Mouse (Mus musculus) embryonic facial prominence, embryonic 14.5 days (tissue): ENCODE results near the gene Obscn. TPM values are rescaled to one million over a fixed set of nuclear protein-coding genes. Genes with fewer than 3 reads are reported as not detected.

Source experiments
- ATAC-seq: fragments of 200-750 bp; cut with Nextera tagmentation; 2 replicates; pipeline ENCODE4 v1.8.0; 2017; ENCODE audit warnings: low read depth, moderate number of reproducible peaks, moderate TSS enrichment
- DNase-seq: peaks from one replicate; pipeline ENCODE4 v3.0.0-alpha.2; 2015; ENCODE audit warnings: low spot score
- H3K27ac ChIP-seq: fragments of 300-500 bp; sonication (generic); replicated peaks from 2 replicates; pipeline ENCODE4 v1.5.1; 2014; ENCODE audit warnings: low read depth, mild to moderate bottlenecking, low read length, moderate library complexity
- H3K27me3 ChIP-seq: fragments of 300-500 bp; sonication (generic); replicated peaks from 2 replicates; pipeline ENCODE4 v1.6.1; 2014; ENCODE audit warnings: low read length; ENCODE audit not compliant: control insufficient read depth, insufficient read depth
- H3K36me3 ChIP-seq: fragments of 300-500 bp; sonication (generic); 2 replicates; pipeline ENCODE4 v1.6.1; 2014; ENCODE audit warnings: low read length, mixed read lengths; ENCODE audit not compliant: control insufficient read depth, insufficient read depth
- H3K4me1 ChIP-seq: fragments of 300-500 bp; sonication (generic); 2 replicates; pipeline ENCODE4 v1.6.1; 2014; ENCODE audit warnings: antibody characterized with exemption, low read length; ENCODE audit not compliant: control insufficient read depth, insufficient read depth
- H3K4me2 ChIP-seq: fragments of 300-500 bp; sonication (generic); 2 replicates; pipeline ENCODE4 v1.6.1; 2014; ENCODE audit warnings: low read depth, mild to moderate bottlenecking, low read length, moderate library complexity, mixed read lengths
- H3K4me3 ChIP-seq: fragments of 300-500 bp; sonication (generic); 2 replicates; pipeline ENCODE4 v1.5.1; 2014; ENCODE audit warnings: low read depth, mild to moderate bottlenecking, low read length
- H3K9ac ChIP-seq: fragments of 300-500 bp; sonication (generic); 2 replicates; pipeline ENCODE4 v1.6.1; 2014; ENCODE audit warnings: low read depth, mild to moderate bottlenecking, low read length, moderate library complexity, mixed read lengths
- H3K9me3 ChIP-seq: fragments of 300-500 bp; sonication (generic); 2 replicates; pipeline ENCODE4 v1.6.1; 2016; ENCODE audit warnings: low read length; ENCODE audit not compliant: control insufficient read depth
- WGBS: fragments of 180-500 bp; shearing (Covaris S2); extraction: QIAGEN DNeasy Blood & Tissue Kit; methylation state at CpG from one replicate; pipeline ENCODE4 v1.1.7; 2014; 5-methylcytosine and 5-hydroxymethylcytosine counted together
- polyA plus RNA-seq: library from polyadenylated mRNA; unstranded; fragments of >200 nt; fragmentation: Nextera tagmentation; extraction: Ambion mirVana; gene quantifications from 2 replicates; pipeline ENCODE4 v1.2.1, GENCODE M21; 2014

The Obscn gene
- 7.9 and 9.2 TPM in 2 replicates for polyA plus RNA-seq

DNA sequence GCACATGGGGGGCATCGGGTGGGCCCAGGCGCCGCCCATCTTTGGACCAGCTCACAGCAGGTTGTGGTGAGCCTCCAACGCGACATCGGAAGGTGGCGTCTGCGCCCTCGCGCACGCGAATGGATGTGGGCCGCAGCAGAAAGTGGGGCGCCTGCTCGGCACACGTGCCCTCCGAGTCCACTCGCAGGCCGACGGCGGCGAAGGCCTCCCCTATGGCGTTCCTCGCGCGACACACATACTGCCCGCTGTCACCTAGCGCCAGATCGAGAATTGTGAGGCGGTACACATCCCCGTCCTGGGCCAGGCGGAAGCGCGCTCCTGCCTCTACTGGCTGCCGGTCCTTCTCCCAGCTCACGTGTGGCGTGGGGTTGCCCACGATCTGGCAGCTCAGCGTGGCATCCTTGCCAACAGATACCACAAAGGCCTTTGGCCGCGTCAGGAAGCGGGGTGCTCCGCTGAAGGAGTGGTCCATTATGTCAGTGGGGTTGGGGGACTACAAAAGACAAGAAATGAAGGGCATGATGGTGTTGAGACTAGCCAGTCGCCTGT, at the start of gene Obscn:
Gene Obscn (minus strand): TSS at position 499 of the 549 bp plus-strand sequence.
- Histone ChIP-seq H3K4me2 (peak within 1 kb of the TSS; percentile 46), H3K27me3 (peaks cover 57% of the 10 kb centered on the region), H3K9ac (no peak within 1 kb of the TSS), H3K27ac (no peak within 1 kb of the TSS), H3K9me3 (no peaks in the 10 kb centered on the region), H3K36me3 (no peaks in the 10 kb centered on the region), H3K4me1 (no peaks in the 10 kb centered on the region), H3K4me3 (peak within 1 kb of the TSS; percentile 25)
- 26% methylated on average over 14 of the region's 44 CpGs for WGBS
- no peak for ATAC-seq
- no peak for DNase-seq

DNA sequence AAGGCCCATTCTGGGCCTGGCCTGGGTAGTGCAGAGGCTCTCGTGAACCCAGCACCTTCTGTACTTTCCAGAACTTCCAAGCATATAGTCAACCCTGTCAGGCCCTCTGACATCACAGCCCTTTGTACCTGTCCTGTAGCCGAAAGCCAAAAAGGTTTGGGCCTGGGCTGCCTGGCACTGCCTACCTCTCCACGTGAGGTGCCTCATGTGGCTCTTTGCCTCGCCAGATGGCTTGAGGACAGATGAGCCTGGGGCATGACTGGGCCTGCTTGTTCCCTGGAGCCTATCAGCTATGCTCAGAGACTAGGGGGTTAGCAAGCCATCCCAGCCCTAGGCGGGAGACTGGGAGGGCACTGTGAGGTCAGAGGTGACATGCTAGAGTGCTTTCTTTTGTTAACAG, 49.3 kb upstream of the Obscn start:
- no peak for ATAC-seq
- Histone ChIP-seq H3K4me2 (no peak overlapping the region), H3K4me1 (no peaks in the 10 kb centered on the region), H3K9me3 (no peaks in the 10 kb centered on the region), H3K4me3 (no peak overlapping the region), H3K27me3 (no peaks in the 10 kb centered on the region), H3K36me3 (peaks cover 36% of the 10 kb centered on the region), H3K27ac (no peak overlapping the region), H3K9ac (no peak overlapping the region)
- no peak for DNase-seq
- WGBS: 62% methylated on average over 5 of the region's 5 CpGs

DNA sequence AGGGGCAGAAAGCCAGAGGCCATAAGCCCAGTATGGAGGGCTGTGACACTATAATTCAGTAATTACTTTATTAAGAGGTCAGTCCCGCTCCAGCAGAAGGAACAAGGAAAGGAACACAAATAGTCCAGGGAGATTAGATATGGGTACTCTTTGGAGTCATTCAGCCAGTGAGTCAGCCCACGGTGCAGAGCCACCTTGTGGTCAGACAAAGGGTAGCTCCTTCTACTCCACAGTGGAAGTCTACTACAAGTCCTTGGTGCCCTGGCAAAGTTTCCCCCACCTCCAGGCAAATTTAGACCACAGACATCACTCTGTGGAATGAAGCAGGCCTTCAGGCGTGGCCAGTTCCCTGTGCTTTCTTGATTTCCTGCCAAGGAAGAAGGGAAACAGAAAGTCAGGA, 47.6 kb upstream of the Obscn start:
- no peak overlapping the region for H3K4me3 ChIP-seq
- peaks cover 36% of the 10 kb centered on the region for H3K36me3 ChIP-seq
- no peak overlapping the region for H3K9ac ChIP-seq
- no peaks in the 10 kb centered on the region for H3K9me3 ChIP-seq
- no peak overlapping the region for H3K4me2 ChIP-seq
- peaks cover 11% of the 10 kb centered on the region for H3K27me3 ChIP-seq
- 0 out of 2 replicates have a peak, but pooled peaks have one; percentile 42 for ATAC-seq
- 33% methylated on average over 3 of the region's 3 CpGs for WGBS
- no peaks in the 10 kb centered on the region for H3K4me1 ChIP-seq
- peak; percentile 50 for DNase-seq
- H3K27ac ChIP-seq: no peak overlapping the region

DNA sequence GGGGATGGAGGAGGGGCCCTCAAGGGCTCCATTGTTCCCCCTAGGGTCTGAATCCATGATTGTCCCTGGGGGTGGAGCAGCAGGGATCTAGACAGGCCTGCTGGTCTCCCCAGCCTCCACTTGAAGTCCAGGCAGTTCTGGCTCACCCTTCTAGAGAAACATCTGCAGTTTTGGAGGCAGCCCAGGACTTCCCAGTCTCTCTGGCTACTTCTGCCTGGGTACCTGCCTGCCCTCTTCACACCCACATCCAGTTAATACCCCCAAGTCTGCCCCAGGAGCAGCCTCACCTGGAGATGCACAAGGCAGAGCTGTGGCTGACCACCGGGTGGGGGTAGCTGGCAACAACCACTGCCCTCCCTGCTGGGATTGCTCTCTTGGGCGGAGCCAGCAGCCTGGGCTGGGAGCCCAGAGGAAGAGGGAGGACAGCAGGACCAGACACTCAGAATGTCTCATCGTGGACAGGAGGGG, 46.7 kb upstream of the Obscn start, which contains the start of gene Gjc2:
Gene Gjc2 (minus strand): TSS at position 350 of the 468 bp plus-strand sequence.
- DNase-seq (no peak), ATAC-seq (no peak)
- H3K4me2 ChIP-seq: no peak within 1 kb of the TSS
- no peaks in the 10 kb centered on the region for H3K9me3 ChIP-seq
- peaks cover 36% of the 10 kb centered on the region for H3K36me3 ChIP-seq
- WGBS: 15% methylated on average over 2 of the region's 3 CpGs
- H3K4me3 ChIP-seq: no peak within 1 kb of the TSS
- no peak within 1 kb of the TSS for H3K27ac ChIP-seq
- H3K27me3 ChIP-seq: peaks cover 21% of the 10 kb centered on the region
- no peak within 1 kb of the TSS for H3K9ac ChIP-seq
- H3K4me1 ChIP-seq: no peaks in the 10 kb centered on the region

DNA sequence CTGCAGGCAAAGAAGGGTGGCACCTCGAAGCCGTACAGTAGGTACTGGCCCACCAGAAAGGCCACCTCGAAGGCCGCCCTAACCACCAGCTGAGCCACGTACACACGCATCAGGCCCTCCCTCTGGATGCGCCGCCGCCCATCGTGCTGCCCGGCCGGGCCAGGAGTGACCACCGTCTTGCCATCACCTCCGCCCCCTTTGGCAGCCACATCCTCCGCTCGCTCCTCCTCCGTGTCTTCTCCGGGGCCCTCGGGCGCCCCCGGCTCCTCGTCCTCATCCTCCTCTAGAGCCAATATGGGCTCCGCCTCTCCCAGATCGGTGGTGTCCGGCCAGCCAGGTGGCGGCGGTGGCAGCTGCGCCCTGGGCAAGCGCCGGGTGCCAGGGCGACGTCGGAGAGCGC, 40.7 kb upstream of the Obscn start:
- no peak overlapping the region for H3K9ac ChIP-seq
- WGBS: 8% methylated on average over 19 of the region's 34 CpGs
- no peaks in the 10 kb centered on the region for H3K36me3 ChIP-seq
- H3K4me1 ChIP-seq: no peaks in the 10 kb centered on the region
- H3K27me3 ChIP-seq: peaks cover 59% of the 10 kb centered on the region
- DNase-seq (no peak), ATAC-seq (no peak)
- no peak overlapping the region for H3K27ac ChIP-seq
- H3K9me3 ChIP-seq: no peaks in the 10 kb centered on the region
- peak overlapping the region; percentile 38; the same call in 1 of the 2 replicates for H3K4me2 ChIP-seq
- peak overlapping the region; percentile 28 for H3K4me3 ChIP-seq

DNA sequence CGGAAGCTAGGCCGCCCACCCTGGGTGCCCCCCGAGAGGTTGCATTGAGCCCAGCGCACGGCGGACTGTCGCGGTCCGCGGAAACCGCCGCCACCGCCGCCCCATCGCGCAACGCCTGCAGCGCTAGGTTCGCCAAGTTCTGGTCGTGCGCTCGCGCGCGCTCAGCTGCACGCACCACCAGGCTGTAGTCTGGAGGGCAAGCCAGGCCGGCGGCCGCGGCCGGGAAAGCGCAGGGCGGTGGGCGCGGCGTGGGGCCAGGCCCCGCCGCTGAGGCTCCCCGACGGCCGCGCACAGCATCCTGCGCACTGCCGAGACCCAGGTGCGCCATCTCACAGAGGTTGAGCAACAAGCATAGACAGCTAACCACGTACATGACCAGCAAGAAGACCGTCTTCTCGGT, 40.3 kb upstream of the Obscn start:
- no peak for DNase-seq
- 8% methylated on average over 13 of the region's 48 CpGs for WGBS

DNA sequence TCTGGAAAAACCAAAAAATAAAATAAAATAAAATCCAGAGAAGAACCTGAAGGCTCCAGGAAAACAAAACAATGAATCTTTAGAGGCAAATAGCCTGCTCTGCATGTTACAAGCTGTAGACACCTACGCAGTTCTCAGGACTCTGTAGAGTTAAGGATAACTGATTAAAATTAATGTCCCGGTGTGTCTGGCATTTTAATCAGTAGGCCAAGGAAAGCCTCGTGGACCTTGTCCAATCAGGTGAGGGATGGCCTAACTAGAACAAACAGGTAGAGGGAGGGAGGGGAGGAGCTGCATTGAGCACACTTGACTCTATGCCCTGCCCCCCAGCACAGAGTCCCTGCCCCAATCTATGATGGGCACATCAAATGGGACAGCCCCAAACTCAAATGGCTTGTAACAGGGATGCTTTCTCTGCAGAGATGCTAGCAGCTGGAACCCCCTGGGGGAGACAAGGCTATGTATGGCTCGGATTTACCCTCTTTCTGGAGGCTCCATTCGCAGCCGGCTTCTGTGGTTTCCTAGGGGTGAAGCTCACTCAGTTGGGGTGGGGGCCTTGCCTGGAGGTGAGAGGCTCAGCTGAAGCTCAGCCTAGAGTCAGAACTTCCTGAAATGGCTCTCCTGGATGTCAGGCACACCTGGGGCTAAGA, 38.1 kb upstream of the Obscn start:
- no peak overlapping the region for H3K4me3 ChIP-seq
- ATAC-seq: no peak
- no peak overlapping the region for H3K9ac ChIP-seq
- 65% methylated on average over 6 of the region's 6 CpGs for WGBS
- H3K9me3 ChIP-seq: no peaks in the 10 kb centered on the region
- peaks cover 52% of the 10 kb centered on the region for H3K27me3 ChIP-seq
- H3K4me1 ChIP-seq: no peaks in the 10 kb centered on the region
- no peak for DNase-seq
- H3K4me2 ChIP-seq: no peak overlapping the region
- H3K27ac ChIP-seq: no peak overlapping the region
- H3K36me3 ChIP-seq: no peaks in the 10 kb centered on the region

More for the DNA sequence above, 40.3 kb upstream of the Obscn start:
- no peaks in the 10 kb centered on the region for H3K36me3 ChIP-seq
- H3K27me3 ChIP-seq: peaks cover 59% of the 10 kb centered on the region
- peak overlapping the region; percentile 28 for H3K4me3 ChIP-seq
- H3K9ac ChIP-seq: peak overlapping the region; percentile 14; the same call in 1 of the 2 replicates
- H3K9me3 ChIP-seq: no peaks in the 10 kb centered on the region
- no peak for ATAC-seq
- H3K4me1 ChIP-seq: no peaks in the 10 kb centered on the region
- no peak overlapping the region for H3K27ac ChIP-seq
- H3K4me2 ChIP-seq: peak overlapping the region; percentile 38

DNA sequence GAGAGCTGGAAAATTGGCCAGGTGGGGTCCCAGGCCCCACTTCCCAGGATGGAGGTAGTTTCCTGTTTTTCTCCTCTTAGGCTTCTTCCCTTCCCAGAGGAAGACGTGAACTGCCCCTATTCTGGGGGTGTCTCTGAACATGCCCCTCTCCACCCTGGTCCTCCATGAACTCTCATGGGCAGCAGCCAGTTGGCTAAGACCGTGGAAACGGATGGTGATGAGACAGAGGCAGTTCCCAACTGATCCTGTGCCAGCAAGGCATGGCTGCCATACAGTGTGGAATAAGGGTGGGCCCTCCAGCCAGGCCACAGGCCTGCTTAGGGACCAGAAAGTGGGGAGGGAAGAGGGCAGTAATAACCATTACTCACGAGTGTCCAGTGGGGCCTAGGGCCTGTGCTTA, 34.3 kb upstream of the Obscn start:
- no peaks in the 10 kb centered on the region for H3K4me1 ChIP-seq
- ATAC-seq: no peak
- no peaks in the 10 kb centered on the region for H3K9me3 ChIP-seq
- no peak overlapping the region for H3K4me2 ChIP-seq
- no peak for DNase-seq
- no peaks in the 10 kb centered on the region for H3K36me3 ChIP-seq
- peaks cover 15% of the 10 kb centered on the region for H3K27me3 ChIP-seq
- WGBS: 69% methylated on average over 3 of the region's 4 CpGs
- no peak overlapping the region for H3K9ac ChIP-seq
- no peak overlapping the region for H3K27ac ChIP-seq
- H3K4me3 ChIP-seq: no peak overlapping the region

DNA sequence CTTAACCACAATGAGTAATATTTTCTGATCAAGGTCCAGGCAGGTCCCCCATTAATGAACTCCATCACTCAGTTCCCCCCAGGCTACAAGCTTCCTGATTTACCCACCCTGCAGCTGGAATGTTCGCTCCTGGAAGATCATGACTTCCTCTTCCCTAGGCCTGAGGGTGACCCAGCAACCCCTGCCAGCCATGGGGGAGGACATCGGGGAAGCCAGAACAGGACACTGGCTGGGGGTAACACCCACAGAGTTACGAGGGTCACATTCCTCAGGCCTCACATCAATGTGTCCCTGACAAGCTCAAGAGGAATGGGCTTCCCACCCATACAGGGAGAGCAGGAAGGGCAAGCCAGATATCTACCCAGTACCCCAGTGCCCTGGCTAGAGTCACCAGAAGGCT, 33.6 kb upstream of the Obscn start:
- H3K36me3 ChIP-seq: no peaks in the 10 kb centered on the region
- ATAC-seq (no peak), DNase-seq (no peak)
- H3K4me2 ChIP-seq: no peak overlapping the region
- peaks cover 7% of the 10 kb centered on the region for H3K27me3 ChIP-seq
- H3K9me3 ChIP-seq: no peaks in the 10 kb centered on the region
- no peaks in the 10 kb centered on the region for H3K4me1 ChIP-seq
- H3K27ac ChIP-seq: no peak overlapping the region
- H3K9ac ChIP-seq: no peak overlapping the region
- H3K4me3 ChIP-seq: no peak overlapping the region
- WGBS: 61% methylated on average over 3 of the region's 3 CpGs
